Mouse (Mus musculus) spleen, adult 12 weeks (tissue): ENCODE measurements around the gene Pgf.
A peak's percentile ranks its signal among the peaks of the same experiment; 100 is the strongest.

Experiments used
- DNase-seq: peaks from one replicate; pipeline ENCODE4 v3.0.0; 2022; ENCODE audit warnings: low spot score

The Pgf gene

DNA sequence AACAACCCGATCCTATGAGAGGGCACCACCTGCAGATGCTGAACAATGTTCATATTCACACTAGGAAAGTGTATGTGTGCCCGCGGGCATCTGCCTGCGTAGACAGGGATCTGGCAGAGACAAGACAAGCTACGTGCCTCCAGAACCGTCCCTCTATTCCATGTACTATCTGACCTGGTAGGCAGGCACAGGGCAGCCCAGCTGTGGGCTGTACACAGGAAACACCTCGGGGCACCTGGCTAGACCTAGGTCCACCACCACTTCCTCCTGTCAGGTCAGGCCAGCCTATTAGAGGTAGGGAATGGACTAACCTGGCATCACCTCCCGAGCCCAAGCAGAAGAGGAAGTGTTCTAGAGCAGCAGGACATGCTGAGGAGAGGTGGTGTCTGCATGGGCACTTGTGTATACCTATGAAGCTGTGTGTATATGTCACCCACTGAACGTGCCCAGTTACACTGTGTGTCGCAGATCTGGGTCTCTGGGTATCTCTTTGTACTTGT lies at the start of gene Pgf:
Gene Pgf (minus strand): TSS at position 51 of the 500 bp plus-strand sequence.
- DNase-seq: no peak

DNA sequence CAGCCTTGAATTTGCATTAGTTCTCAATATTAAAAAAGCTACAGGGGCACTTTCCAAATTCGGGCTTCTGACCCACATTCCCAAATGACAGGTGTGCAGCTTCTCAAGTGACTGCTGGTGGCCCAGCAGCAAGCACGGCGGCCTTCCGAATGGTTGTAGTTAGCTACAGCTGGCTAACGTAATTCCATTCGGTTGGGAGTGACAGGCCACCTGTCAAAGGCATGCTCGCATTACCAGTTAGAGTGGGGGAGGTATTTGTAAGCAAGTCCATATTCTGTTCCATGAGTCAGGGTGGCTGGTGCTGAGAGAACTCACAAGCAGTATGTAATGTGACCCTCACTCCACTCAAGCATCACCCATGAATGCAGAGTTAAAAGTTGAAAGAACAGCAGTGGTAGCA lies 49.6 kb upstream of the Pgf start:
- DNase-seq: no peak

DNA sequence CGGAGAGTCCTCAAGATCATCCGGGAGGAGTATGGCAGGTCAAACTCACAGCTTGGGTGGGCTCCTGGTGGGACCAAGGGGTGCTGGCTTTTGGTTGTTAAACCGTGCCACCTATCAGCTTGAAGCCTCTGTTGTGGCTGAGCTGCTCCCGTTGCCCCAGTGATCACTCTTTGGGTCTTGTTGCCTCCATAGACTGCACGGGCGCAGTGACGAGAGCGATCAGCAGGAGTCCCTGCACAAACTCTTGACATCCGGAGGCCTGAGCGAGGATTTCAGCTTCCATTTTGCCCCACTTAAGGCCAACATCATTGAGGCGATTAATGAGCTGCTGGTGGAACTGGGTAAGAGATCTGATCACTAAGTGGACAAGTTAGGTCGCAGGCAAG lies 42.3 kb upstream of the Pgf start:
- DNase-seq: peak; percentile 15

DNA sequence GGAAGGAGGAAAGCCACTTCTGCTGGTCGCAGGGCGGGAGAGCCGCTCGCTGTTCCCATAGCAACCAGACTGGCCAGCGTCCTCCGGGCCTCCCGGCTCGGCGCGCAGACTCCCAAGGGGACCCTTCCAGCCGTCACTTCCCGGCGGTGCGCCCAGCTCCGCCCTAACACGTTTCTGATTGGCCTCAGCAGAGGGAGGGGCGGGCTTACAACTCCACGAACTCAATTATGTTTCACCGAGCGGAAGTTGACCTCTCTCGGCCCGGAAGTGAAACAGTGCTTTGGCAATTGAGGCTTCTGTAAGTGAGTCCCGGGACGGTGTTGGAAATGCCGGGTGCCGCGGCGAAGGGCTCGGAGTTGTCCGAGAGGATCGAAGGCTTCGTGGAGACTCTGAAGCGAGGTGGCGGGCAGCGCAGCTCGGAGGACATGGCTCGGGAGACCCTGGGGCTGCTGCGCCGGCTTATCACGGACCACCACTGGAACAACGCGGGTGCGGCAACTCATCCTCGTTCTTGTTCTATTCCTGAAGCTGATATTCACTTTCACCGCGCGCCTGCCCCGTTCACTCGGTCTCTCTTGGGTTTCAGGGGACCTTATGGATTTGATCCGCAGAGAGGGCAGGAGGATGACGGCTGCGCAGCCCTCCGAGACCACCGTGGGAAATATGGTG lies 41.8 kb upstream of the Pgf start, which contains the start of gene Eif2b2:
Gene Eif2b2 (plus strand): TSS at position 246 of the 669 bp plus-strand sequence.
- DNase-seq: peak; percentile 91

DNA sequence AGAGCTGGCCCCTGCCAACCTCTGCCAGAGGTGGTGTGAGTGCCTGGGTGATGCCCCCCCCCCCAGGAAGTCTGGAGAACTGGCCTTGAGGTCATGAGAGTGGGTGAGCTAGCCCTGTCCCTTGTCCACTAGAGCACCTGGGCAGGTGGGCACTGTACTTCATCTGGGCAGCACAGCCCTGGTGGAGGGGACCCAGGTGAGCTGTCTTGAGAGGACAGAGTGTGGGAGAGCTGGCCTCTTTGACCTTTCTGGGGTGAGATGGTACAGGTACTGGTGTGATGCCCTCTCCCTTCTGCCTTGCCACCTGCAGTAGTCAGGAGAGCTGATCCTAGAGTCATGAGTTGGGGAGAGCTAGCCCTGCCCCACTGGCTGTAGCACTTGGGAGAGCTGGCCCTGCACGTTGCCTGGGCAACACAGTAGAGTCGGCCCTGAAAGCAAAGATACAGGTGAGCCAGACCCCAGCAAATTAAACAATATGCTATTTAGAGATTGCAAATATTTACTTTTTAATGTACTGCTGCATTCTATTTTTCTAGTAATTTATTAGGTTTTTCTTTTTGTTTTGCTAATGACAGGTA lies 40.2 kb upstream of the Pgf start:
- DNase-seq: no peak

DNA sequence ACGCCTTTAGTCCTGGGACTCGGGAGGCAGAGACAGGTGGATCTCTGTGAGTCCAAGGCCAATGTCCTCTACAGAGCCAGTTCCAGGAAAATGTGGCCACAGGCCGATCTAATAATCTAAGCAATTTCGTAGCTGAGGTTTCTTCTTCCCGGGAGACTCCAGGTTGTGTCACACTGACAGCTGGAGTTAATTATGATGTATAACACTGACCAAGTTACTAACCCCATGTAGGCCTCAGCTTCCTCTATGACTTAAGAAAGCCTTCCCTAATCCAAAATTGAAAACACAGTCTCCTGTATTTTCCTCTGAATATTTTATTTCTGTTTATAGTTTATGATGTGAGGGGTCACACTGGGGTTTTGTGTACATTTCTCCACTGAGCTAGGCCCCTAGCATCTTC lies 37.4 kb upstream of the Pgf start:
- no peak for DNase-seq

DNA sequence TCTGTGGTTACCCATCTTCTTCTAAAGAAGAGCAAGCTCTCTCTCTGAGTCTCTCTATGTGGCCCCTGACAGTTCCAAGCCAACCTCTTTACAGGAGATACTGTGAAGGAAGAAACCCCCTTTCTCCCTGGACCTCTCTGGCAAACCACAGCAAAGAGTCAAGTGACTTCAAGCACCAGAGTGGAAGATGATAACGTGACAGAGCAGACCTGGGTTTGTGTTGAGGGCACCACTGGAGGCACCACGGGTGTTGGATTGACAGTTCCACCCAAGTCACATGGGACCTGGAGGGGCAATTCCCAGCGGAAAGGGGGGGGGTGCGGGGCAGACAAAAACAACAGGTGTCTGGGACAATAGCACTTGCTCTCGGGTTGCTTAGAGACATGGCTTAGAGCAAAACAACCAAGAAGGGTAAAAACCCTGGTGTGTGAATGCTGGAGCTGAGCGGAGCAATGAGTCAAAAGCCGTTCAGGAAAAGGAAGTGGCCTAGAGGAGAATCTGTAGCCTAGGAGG lies 31.2 kb upstream of the Pgf start:
- no peak for DNase-seq

DNA sequence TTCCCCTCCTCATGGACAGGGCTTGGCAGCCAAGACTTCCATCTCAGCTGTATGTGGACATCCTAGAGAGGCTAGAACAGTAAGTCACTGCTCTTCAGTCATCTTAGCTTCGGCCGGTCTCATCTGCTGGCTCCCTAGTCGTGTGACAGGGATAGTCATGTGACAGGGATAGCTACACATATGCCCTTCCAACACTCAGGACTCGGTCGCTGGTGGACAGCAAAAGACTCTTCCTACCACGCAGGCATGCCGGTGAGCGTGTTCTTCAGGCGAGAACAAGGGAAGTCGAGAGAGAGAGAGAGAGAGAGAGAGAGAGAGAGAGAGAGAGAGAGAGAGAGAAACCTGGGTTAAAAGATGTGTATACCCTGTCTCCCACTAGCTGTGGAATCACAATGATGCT lies 27.8 kb upstream of the Pgf start:
- DNase-seq: no peak

DNA sequence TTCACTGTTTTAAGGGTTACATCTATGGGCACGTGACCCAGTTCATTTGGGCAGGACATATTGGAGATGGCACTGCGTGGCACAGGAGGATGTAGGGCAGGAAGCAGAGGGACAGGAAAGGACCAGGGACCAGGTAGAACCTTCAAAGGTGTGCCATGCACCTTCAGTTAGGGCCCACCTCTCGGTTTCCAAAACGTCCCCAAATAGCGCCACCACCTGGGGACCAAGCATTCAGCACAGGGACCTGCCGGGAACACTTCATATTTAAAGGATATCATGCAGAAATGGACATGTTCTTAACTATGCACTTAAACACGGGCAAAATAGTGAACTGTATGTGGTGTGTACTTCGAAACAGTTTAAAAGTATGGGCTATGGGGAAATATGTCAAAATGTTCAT lies 26.5 kb upstream of the Pgf start:
- no peak for DNase-seq

DNA sequence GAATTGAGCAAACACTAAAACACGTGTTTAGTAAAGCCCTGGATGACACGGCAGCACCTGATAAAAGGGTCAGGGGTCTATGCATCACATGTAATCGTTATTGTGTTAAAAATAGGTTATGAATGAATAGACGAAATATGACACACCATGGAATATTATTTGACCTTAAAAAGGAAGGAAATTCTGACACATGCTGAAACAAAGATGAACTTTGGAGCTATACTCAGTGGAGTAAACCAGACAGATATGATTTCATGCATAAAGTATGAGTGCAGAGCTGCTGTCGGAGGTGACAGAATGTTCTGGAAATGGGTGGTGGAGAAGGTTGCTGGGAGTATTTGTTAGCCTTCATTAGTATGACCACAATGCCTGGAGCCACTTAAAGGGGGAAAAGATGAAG lies 26.1 kb upstream of the Pgf start:
- DNase-seq: no peak

DNA sequence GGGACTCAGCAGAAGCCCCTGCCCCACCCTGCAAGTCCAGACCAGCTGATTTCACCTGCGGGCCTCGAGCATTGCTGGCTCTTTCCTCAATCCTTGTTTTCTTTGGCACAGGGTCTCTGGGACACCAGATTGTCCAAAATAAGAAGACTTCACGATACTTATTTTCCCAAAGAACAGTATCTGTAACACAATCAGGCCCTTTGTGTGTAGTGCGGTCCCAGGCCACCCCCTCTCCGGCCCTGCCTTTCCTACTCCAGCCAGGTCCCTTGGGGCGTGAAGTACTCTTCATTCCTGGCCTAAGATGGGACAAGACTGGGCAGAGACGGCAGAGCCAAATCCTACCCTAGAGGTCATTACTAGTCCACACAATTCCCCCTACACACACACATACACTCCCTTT lies 24.6 kb upstream of the Pgf start:
- no peak for DNase-seq

DNA sequence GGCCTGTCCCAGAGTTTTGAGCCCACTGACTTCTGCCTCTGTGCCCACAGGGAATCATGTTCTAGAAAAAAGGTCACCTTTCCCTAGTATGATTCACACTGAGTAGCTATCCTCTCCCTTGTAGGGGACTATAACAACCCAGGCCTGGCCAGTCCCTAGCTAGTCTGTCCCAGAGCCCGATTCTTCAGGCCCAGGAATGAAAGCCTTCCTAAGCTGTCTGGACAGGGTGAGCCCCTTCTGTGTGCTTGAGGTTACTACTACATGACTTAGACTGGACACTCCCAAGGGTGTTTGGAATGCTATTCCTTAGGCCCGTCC lies 24.2 kb upstream of the Pgf start:
- no peak for DNase-seq

DNA sequence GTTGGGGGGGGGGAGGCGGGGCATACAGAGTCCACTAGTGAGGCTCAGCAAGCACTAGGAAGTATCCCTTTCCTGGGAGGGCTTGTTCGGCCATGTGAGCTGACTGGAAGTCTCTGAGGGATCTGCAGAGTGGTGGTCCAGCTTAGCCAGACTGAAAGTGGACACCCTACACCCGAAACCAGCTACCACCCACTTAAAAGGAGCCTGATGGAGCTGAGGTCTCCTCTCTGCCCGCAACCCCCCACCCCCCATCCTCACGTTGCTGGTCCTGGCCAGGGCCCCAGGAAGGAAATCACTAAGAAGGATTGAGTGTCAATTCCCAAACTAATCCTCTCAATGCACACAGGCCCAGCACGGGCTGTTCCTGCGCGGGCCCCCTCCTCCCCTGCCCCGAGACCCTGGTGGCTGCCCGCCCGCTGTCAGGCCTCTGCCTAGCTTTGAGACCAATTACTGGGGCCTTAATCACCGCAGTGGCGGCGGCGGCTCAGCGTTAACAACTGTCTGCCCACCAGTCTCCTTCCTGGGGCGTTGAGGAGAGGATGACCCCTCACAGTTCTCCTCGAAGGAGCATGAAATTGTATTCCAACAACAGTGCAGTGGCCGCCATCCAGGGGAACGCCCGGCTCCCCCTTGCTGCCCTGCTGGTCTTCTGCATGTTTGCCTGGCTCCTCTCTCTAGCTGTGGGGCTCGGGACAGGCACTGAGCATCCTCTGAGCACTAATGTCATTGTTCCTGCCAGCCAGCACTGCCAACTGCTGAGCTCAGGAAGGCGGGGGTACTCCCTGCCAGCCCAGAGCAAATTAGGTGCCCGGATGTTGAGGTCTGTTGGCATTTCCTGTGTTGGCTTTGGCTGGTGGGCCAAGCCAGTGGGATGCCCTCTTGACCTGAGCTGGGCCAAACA lies 23.6 kb upstream of the Pgf start:
- no peak for DNase-seq

DNA sequence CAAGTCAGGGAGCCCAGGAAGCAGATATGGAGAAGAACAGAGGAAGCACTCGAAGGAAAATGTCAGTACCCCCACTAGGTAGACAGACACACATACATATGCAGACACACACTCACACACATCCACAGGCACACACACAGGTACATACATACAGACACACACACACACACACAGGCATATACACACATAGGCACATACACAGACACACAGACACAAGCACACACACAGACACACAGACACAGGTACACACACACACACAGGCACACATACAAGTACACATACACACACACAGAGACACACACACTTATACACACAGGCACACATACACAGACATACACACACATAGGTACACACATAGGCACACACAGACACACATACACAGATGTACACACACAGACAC lies 22.4 kb upstream of the Pgf start:
- DNase-seq: no peak

DNA sequence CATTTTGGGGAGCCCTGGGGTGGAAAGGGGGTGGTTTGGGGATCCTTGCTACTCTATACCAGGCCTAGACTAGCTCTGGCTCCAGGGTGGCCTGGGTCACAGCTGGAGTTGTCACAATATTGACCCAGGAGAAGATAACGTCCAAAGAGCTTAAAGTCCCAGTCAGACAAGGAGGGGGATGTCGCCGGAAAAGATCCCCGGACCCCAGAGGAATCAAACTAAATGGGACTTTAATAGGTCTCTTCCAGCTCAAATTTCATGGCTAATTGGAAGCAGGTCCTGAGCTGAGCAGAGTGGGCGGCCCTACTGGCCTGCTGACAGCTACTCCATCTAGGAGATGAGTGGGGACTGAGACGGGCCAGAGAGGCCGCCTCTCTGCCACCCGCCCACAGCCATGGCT lies 20.3 kb upstream of the Pgf start:
- DNase-seq: no peak

DNA sequence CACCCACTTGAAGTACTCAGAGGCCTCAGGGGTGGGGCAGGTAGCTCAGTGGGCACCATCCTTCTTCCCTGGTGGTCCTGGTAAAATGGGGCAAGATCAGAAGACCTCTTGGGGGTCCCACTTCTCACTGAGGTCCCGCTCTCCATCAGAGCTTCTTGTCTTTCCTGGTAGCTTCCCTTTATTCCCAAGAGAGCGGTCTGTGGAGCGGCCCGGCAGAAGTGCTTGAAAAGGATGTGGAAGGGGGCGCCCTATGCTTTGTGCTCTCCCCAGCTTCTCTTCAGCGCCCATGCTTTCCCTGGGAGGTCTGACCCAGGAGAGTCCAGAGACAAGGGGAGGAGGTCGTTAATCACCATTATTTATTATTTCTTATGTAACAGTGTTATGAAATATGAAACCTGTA lies 19.8 kb upstream of the Pgf start:
- no peak for DNase-seq

DNA sequence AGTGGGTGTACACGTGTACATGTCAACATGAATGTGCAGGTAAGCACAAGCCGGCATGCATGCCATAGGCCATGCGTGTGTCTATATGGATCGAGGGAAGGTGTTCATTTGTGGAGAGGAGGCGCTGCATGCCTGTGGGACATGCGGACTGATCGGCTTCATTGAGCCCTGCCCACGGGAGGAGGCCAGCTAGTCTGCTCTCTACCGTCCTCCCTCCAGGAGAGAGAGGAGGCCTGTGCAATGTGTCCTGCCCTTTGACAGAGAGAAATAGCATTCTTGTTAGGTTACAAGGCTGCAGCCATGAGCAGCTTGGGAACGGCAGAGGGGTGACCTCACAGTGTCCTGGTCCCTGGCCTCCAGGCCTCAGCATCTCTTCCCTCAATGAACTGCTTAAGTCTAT lies 18.6 kb upstream of the Pgf start:
- no peak for DNase-seq

DNA sequence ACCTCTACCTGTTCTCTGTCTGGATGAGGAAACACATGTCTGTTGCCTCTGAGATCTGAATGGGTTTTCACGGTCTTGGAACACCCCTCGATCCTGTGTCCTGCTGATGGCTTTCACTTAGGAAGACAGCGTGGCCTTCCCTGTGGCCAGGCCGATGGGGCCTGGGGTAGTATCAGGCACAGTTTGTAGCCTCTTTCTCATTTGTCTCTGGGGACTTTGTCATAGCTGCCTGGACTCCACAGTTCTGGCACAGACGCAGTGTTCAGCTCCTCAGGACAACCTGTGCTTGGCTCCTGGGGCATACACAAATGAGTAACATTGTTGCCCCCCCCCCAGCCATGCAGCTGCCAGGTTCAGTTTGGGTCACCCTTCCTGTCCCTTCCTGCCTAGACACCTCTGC lies 17.5 kb upstream of the Pgf start:
- DNase-seq: no peak

DNA sequence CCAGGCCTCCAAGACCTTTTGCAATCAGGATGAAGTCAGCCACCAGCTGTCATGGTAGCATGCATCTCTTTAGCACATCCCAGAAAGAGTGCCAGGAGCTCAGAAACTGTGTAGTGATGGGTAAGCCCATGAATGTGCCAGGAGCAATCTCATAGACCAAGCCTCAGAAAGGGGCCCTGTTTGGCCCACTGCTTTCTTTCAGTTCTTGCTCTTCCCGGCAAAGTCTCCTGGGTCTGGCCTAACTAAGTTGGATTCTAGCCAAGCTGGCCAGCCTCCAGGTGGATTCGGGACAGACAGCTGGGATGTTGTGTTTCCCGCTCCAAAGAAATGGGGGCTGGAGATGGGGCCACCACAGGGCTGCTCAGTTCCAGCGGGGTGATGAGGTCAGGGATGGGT lies 17.0 kb upstream of the Pgf start:
- no peak for DNase-seq

DNA sequence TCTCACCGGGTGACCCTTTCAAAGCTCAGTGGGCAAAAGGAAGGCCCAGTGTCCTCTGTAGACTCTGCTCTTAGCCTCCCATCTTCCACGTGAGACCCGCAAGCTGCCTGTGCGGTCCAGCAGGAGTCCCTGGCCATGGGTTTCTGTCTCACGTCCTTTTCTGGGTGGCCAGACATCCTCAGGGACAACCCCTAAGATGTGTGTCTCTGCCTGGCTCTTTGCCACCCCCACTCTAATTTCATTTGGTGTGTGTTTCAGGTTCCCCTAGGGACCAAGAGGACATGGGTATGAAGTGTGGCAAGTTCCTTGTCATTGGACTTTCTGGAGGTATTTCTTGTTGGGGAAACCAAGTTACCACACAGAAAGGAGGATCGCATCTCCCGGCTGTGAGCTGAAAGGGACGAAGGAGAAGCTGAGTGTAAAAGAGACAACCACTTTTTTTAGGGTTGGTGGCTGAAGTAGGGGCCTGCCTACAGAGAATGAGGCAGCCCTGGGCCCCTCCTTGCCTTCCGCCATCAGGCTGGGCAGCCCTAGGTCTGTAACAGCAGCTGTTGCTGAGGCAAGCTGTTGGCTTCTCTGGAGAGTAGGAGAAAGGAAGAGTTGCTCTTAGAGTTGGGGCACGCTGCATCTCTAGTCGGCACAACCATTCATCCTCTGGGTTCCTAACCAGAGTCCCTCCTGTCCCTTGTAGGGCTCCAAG lies 16.5 kb upstream of the Pgf start:
- DNase-seq: no peak

DNA sequence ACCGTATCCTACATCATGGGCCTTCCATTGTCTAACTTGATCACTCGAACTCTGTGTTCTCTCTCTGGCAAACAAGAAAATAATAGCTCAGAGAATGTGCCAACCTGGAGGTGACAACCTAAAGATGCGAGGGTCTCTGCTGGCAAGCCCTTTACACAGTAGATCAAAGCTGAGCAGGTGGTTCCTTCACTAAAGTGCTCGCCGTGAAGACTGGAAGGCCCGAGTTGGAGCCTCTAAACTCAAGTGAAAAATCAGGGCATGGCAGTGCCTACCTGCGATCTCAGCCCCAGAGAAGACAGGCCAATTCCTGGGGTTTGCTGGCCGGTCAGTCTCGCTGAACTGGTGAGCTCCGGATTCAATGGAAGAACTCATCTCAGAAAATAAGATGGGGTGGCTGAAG lies 15.6 kb upstream of the Pgf start:
- no peak for DNase-seq

DNA sequence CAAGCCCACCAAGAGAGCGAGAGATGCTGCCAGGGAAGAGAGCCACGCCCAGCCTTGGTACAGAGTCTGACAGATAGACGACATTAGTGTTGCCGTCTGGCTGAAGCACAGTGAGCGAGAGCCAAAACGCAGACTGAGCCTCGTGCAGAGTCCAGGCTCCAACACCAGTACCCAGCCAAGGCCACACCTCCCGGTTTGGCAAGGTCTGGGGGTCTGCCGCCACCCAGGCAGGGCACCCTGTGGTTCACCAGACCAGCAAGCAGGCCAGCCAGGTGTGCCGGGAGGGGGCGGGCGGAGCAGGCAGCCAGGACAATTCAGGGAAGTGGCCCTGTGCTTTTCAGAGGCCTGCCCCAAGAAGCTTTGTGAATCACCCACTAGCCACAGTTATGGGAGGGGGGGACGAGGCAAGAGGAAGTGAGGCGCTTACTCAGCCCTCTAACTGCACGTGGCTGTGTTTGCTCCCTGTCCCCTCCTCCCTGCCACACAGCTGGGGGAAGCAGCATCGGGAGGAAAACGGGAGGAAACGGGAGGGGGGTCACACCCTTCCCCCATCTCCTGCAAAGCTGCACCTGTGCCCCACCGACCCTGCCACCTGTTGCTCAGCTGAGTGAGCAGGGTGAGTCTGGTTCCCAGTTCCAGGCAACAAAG lies 15.0 kb upstream of the Pgf start:
- DNase-seq: no peak
